Mouse (Mus musculus) forebrain, embryonic 14.5 days (tissue): ENCODE measurements at regions not wholly inside any gene's neighbourhood (a gene's known extent, or its start where the extent isn't known, plus 50 kb on each side); places are given as distances from the start of the nearest gene placed in this dataset.

Experiments used
- ATAC-seq: fragments of 200-750 bp; cut with Nextera tagmentation; 2 replicates; pipeline ENCODE4 v1.8.0; 2017; ENCODE audit warnings: mild to moderate bottlenecking, moderate library complexity
- DNase-seq: peaks from one replicate; pipeline ENCODE4 v3.0.0-alpha.2; 2015; ENCODE audit warnings: low spot score
- H3K27ac ChIP-seq: fragments of 300-500 bp; sonication (generic); 2 replicates; pipeline ENCODE4 v1.5.1; 2014; ENCODE audit warnings: low read depth, mild to moderate bottlenecking, control low read depth, low read length, moderate library complexity
- H3K27me3 ChIP-seq: fragments of 300-500 bp; sonication (generic); replicated peaks from 2 replicates; pipeline ENCODE4 v1.6.1; 2014; ENCODE audit warnings: low read length, control low read depth, mixed read lengths; ENCODE audit not compliant: control insufficient read depth, insufficient read depth
- H3K36me3 ChIP-seq: fragments of 300-500 bp; sonication (generic); 2 replicates; pipeline ENCODE4 v1.6.1; 2014; ENCODE audit warnings: low read length, control low read depth; ENCODE audit not compliant: control insufficient read depth, insufficient read depth
- H3K4me1 ChIP-seq: fragments of 300-500 bp; sonication (generic); 2 replicates; pipeline ENCODE4 v1.6.1; 2014; ENCODE audit warnings: antibody characterized with exemption, low read length, control low read depth; ENCODE audit not compliant: control insufficient read depth, insufficient read depth
- H3K4me2 ChIP-seq: fragments of 300-500 bp; sonication (generic); 2 replicates; pipeline ENCODE4 v1.6.1; 2014; ENCODE audit warnings: mild to moderate bottlenecking, control low read depth, low read length
- H3K4me3 ChIP-seq: fragments of 300-500 bp; sonication (generic); 2 replicates; pipeline ENCODE4 v1.5.1; 2014; ENCODE audit warnings: low read depth, low read length, control low read depth
- H3K9ac ChIP-seq: fragments of 300-500 bp; sonication (generic); 2 replicates; pipeline ENCODE4 v1.6.1; 2014; ENCODE audit warnings: mild to moderate bottlenecking, low read length, control low read depth, moderate library complexity
- H3K9me3 ChIP-seq: fragments of 300-500 bp; sonication (generic); replicated peaks from 2 replicates; pipeline ENCODE4 v1.6.1; 2016; ENCODE audit warnings: low read length, control low read depth, mixed read lengths; ENCODE audit not compliant: control insufficient read depth
- WGBS: fragments of 180-500 bp; shearing (Covaris S2); extraction: QIAGEN DNeasy Blood & Tissue Kit; methylation state at CpG from one replicate; pipeline ENCODE4 v1.1.7; 2014; 5-methylcytosine and 5-hydroxymethylcytosine counted together

GRCm38 (mm10) chrX:45340661-45341060 lies 250.0 kb downstream of the Prr32 start:
- peak; percentile 35 for DNase-seq
- H3K9ac ChIP-seq, result no peak overlapping the region
- H3K9me3 ChIP-seq, result no peaks in the 10 kb centered on the region
- H3K4me3 ChIP-seq, result no peak overlapping the region
- H3K27ac ChIP-seq, result no peak overlapping the region
- no peaks in the 10 kb centered on the region for H3K36me3 ChIP-seq
- WGBS, result 54% methylated on average over 5 of the region's 5 CpGs
- ATAC-seq, result no peak
- no peaks in the 10 kb centered on the region for H3K27me3 ChIP-seq
- no peak overlapping the region for H3K4me2 ChIP-seq
- no peaks in the 10 kb centered on the region for H3K4me1 ChIP-seq
